ENCODE assay signal across 8 mouse cellular contexts in genomic region chr6:108536546-108537317, GRCm38 (mm10).
DNase-seq lines count a peak whose midpoint lies in the region; ATAC-seq and TF ChIP-seq lines count a peak whose summit lies in the region.

No protein-coding gene starts in this region.

- WGBS in intestine, postnatal 0 days = 75% methylated on average over 8 of the region's 8 CpGs
- 70% methylated on average over 8 of the region's 8 CpGs for WGBS in intestine, embryonic 15.5 days

- ATAC-seq in intestine, postnatal 0 days = no peak
- ATAC-seq in intestine, embryonic 15.5 days = no peak

- no peaks in the 10 kb centered on the region for H3K27me3 ChIP-seq in intestine, postnatal 0 days (replicated peaks; ENCODE audit: control insufficient read depth, insufficient read depth, low read length)
- no peaks in the 10 kb centered on the region for H3K27me3 ChIP-seq in intestine, embryonic 15.5 days (replicated peaks)

- peaks cover under 1% of the 10 kb centered on the region; the same call in 1 of the 2 replicates for H3K36me3 ChIP-seq in intestine, postnatal 0 days (ENCODE audit: control insufficient read depth, insufficient read depth)
- no peaks in the 10 kb centered on the region for H3K36me3 ChIP-seq in intestine, embryonic 15.5 days

- peak; percentile 54 for DNase-seq in brain, adult 2 months (ENCODE audit: low read depth, low spot score)
- DNase-seq in layer of hippocampus, postnatal 14 days (ENCODE audit: low spot score in 2 of 2) = peak; percentile 40 to 68
- DNase-seq in naive thymus-derived CD4-positive, alpha-beta T cell, adult 2 months (ENCODE audit: low read depth) = peak; percentile 84
- DNase-seq in left cerebral cortex, postnatal 4 days = no peak
- DNase-seq in left cerebral cortex, postnatal 10 days (ENCODE audit: extremely low spot score in 1 of 2, low spot score in 2 of 2) = no peak
- no peak for DNase-seq in right cerebral cortex, adult 2 months (ENCODE audit: low spot score in 2 of 2)

- H3K9me3 ChIP-seq in intestine, postnatal 0 days (ENCODE audit: control insufficient read depth) = no peaks in the 10 kb centered on the region
- H3K9me3 ChIP-seq in intestine, embryonic 15.5 days = no peaks in the 10 kb centered on the region

- no peak overlapping the region for H3K9ac ChIP-seq in intestine, postnatal 0 days (ENCODE audit: low read depth, low read length)
- H3K9ac ChIP-seq in intestine, embryonic 15.5 days = no peak overlapping the region

- TF ChIP-seq CTCF in intestine, postnatal 0 days (IDR thresholded peaks at IDR 0.05; ENCODE audit: low read depth) = no peak

- no peak overlapping the region for H3K4me3 ChIP-seq in intestine, postnatal 0 days (ENCODE audit: low read depth, low read length)
- no peak overlapping the region for H3K4me3 ChIP-seq in intestine, embryonic 15.5 days (replicated peaks)

- H3K27ac ChIP-seq in intestine, postnatal 0 days (ENCODE audit: low read depth, low read length) = peak overlapping the region; percentile 54
- H3K27ac ChIP-seq in intestine, embryonic 15.5 days = no peak overlapping the region

- intact Hi-C loops in left cerebral cortex, postnatal 4 days (cut with DNase I) = no loop called here
- intact Hi-C loops in left cerebral cortex, postnatal 10 days (cut with DNase I) = no loop called here

- H3K4me1 ChIP-seq in intestine, postnatal 0 days (replicated peaks; ENCODE audit: control insufficient read depth, insufficient read depth, low read length) = 0 out of 2 replicates have a peak, but pooled peaks cover 9% of the 10 kb centered on the region
- H3K4me1 ChIP-seq in intestine, embryonic 15.5 days (replicated peaks) = peaks cover 30% of the 10 kb centered on the region

- no peak overlapping the region for H3K4me2 ChIP-seq in intestine, postnatal 0 days (replicated peaks; ENCODE audit: low read depth)
- no peak overlapping the region for H3K4me2 ChIP-seq in intestine, embryonic 15.5 days (replicated peaks)

Comparison
In these comparisons a context has a peak if more than half of its experiments do, and no peak if none do; other contexts are left out.
1. DNase-seq: peak in brain, adult 2 months (single experiment), layer of hippocampus, postnatal 14 days (2 of 2) and naive thymus-derived CD4-positive, alpha-beta T cell, adult 2 months (single experiment); none in left cerebral cortex, postnatal 4 days (single experiment), left cerebral cortex, postnatal 10 days (0 of 2) and right cerebral cortex, adult 2 months (0 of 2).